Mouse (Mus musculus) R1 (cell line): ENCODE data around the gene Arid5a.
A peak's percentile ranks its signal among the peaks of the same experiment; 100 is the strongest.

Source experiments
- DNase-seq: peaks from one replicate; pipeline ENCODE4 v3.0.0-alpha.2; 2018; ENCODE audit warnings: low read depth, low spot score

Arid5a gene

GRCm38 (mm10) chr1:36325900-36326321 lies 18.4 kb downstream of the Arid5a start:
- DNase-seq: no peak

- DNase-seq: no peak
Measured at GRCm38 (mm10) chr1:36326815-36327214, 19.3 kb downstream of the Arid5a start.

GRCm38 (mm10) chr1:36331743-36332142 lies 24.2 kb downstream of the Arid5a start:
- DNase-seq: no peak

- no peak for DNase-seq
Measured at GRCm38 (mm10) chr1:36332955-36333887, 25.7 kb downstream of the Arid5a start.

- DNase-seq: no peak
Measured at GRCm38 (mm10) chr1:36342547-36342946, 35.0 kb downstream of the Arid5a start.

GRCm38 (mm10) chr1:36352351-36352750 lies 44.8 kb downstream of the Arid5a start:
- no peak for DNase-seq

- no peak for DNase-seq
Measured at GRCm38 (mm10) chr1:36356955-36357695, 49.6 kb downstream of the Arid5a start.

GRCm38 (mm10) chr1:36367698-36368097 lies 60.2 kb downstream of the Arid5a start:
- peak; percentile 40 for DNase-seq

- DNase-seq: peak; percentile 59
Measured at GRCm38 (mm10) chr1:36368112-36368968, 60.8 kb downstream of the Arid5a start.

GRCm38 (mm10) chr1:36368969-36369645 lies 61.6 kb downstream of the Arid5a start, which contains the start of gene Kansl3:
Kansl3 (minus strand) TSS chr1:36369181.
- DNase-seq: peak; percentile 94

- no peak for DNase-seq
Measured at GRCm38 (mm10) chr1:36370918-36371317, 63.4 kb downstream of the Arid5a start.

- no peak for DNase-seq
Measured at GRCm38 (mm10) chr1:36371934-36372845, 64.7 kb downstream of the Arid5a start, which contains the start of gene Fer1l5. Fer1l5 (plus strand) TSS chr1:36372291.
